Mouse (Mus musculus) cerebral cortex, adult 2 months (tissue): ENCODE results near the gene Syt15.

Source experiments
- WGBS: fragments of 180-500 bp; shearing (Covaris S2); methylation state at CpG from one replicate; pipeline ENCODE4 v1.1.7; 2018; 5-methylcytosine and 5-hydroxymethylcytosine counted together

Syt15 gene

GRCm38 (mm10) chr14:34219295-34219694 is at the start of gene Syt15:
Gene Syt15, plus strand, starts transcription at chr14:34219595.
- 91% methylated on average over 6 of the region's 6 CpGs for WGBS

GRCm38 (mm10) chr14:34171107-34171506 is 48.3 kb upstream of the Syt15 start:
- WGBS: 69% methylated on average over 3 of the region's 3 CpGs

GRCm38 (mm10) chr14:34179351-34179750 is 40.0 kb upstream of the Syt15 start:
- WGBS: 45% methylated on average over 3 of the region's 3 CpGs

GRCm38 (mm10) chr14:34183101-34183500 is 36.3 kb upstream of the Syt15 start:
- 100% methylated on average over 1 of the region's 1 CpGs for WGBS

- WGBS: 74% methylated on average over 5 of the region's 5 CpGs
Measured at GRCm38 (mm10) chr14:34188629-34189028, 30.8 kb upstream of the Syt15 start.

GRCm38 (mm10) chr14:34190361-34190760 is 29.0 kb upstream of the Syt15 start:
- WGBS: 85% methylated on average over 7 of the region's 7 CpGs

- 83% methylated on average over 4 of the region's 4 CpGs for WGBS
Measured at GRCm38 (mm10) chr14:34193879-34194278, 25.5 kb upstream of the Syt15 start.

- 93% methylated on average over 15 of the region's 15 CpGs for WGBS
Measured at GRCm38 (mm10) chr14:34195466-34195865, 23.9 kb upstream of the Syt15 start.

- 68% methylated on average over 4 of the region's 4 CpGs for WGBS
Measured at GRCm38 (mm10) chr14:34196706-34197105, 22.7 kb upstream of the Syt15 start.

- WGBS: 13% methylated on average over 19 of the region's 19 CpGs
Measured at GRCm38 (mm10) chr14:34200738-34201230, 18.6 kb upstream of the Syt15 start.

- 5% methylated on average over 49 of the region's 52 CpGs for WGBS
Measured at GRCm38 (mm10) chr14:34201231-34202035, 18.0 kb upstream of the Syt15 start, which contains the start of gene Gprin2. Gene Gprin2, minus strand, starts transcription at chr14:34201653.

GRCm38 (mm10) chr14:34207996-34208395 is 11.4 kb upstream of the Syt15 start:
- WGBS: 66% methylated on average over 6 of the region's 6 CpGs

- WGBS: 46% methylated on average over 2 of the region's 2 CpGs
Measured at GRCm38 (mm10) chr14:34208651-34209050, 10.7 kb upstream of the Syt15 start.

GRCm38 (mm10) chr14:34209080-34209479 is 10.3 kb upstream of the Syt15 start:
- WGBS: 62% methylated on average over 4 of the region's 4 CpGs

GRCm38 (mm10) chr14:34209942-34210341 is 9.5 kb upstream of the Syt15 start:
- 98% methylated on average over 4 of the region's 4 CpGs for WGBS

GRCm38 (mm10) chr14:34215451-34216127 is 3.8 kb upstream of the Syt15 start:
- 60% methylated on average over 6 of the region's 6 CpGs for WGBS

- 8% methylated on average over 29 of the region's 29 CpGs for WGBS
Measured at GRCm38 (mm10) chr14:34219786-34220198, 397 bp downstream of the Syt15 start.

- WGBS: 68% methylated on average over 5 of the region's 5 CpGs
Measured at GRCm38 (mm10) chr14:34220426-34220825, 1.0 kb downstream of the Syt15 start.

- WGBS: 68% methylated on average over 5 of the region's 5 CpGs
Measured at GRCm38 (mm10) chr14:34221416-34222077, 2.2 kb downstream of the Syt15 start.

- WGBS: 69% methylated on average over 5 of the region's 5 CpGs
Measured at GRCm38 (mm10) chr14:34223362-34223898, 4.0 kb downstream of the Syt15 start.

- 86% methylated on average over 9 of the region's 9 CpGs for WGBS
Measured at GRCm38 (mm10) chr14:34225986-34226385, 6.6 kb downstream of the Syt15 start.

GRCm38 (mm10) chr14:34226566-34226965 is 7.2 kb downstream of the Syt15 start:
- WGBS: 67% methylated on average over 4 of the region's 4 CpGs
